Mouse (Mus musculus) forebrain, embryonic 11.5 days (tissue): ENCODE results near the gene Sipa1l3. TPM values are rescaled to one million over a fixed set of nuclear protein-coding genes. Genes with fewer than 3 reads are reported as not detected.
A peak's percentile ranks its signal among the peaks of the same experiment; 100 is the strongest.

Experiments used
- ATAC-seq: fragments of 200-750 bp; cut with Nextera tagmentation; replicated peaks from 2 replicates; pipeline ENCODE4 v1.8.0; 2017; ENCODE audit warnings: moderate TSS enrichment; ENCODE audit not compliant: low FRiP score
- DNase-seq: peaks from one replicate; pipeline ENCODE4 v3.0.0-alpha.2; 2017; ENCODE audit warnings: low spot score
- H3K27ac ChIP-seq: fragments of 300-500 bp; sonication (generic); 2 replicates; pipeline ENCODE4 v1.5.1; 2014; ENCODE audit warnings: low read depth, low read length
- H3K27me3 ChIP-seq: fragments of 300-500 bp; sonication (generic); 2 replicates; pipeline ENCODE4 v1.6.1; 2014; ENCODE audit warnings: mild to moderate bottlenecking, low read length, mixed read lengths; ENCODE audit not compliant: control insufficient read depth, insufficient read depth
- H3K36me3 ChIP-seq: fragments of 300-500 bp; sonication (generic); 2 replicates; pipeline ENCODE4 v1.6.1; 2014; ENCODE audit warnings: mild to moderate bottlenecking, low read length, moderate library complexity, mixed read lengths; ENCODE audit not compliant: control insufficient read depth, insufficient read depth
- H3K4me1 ChIP-seq: fragments of 300-500 bp; sonication (generic); replicated peaks from 2 replicates; pipeline ENCODE4 v1.6.1; 2014; ENCODE audit warnings: low read length, mixed read lengths; ENCODE audit not compliant: control insufficient read depth, insufficient read depth
- H3K4me2 ChIP-seq: fragments of 300-500 bp; sonication (generic); 2 replicates; pipeline ENCODE4 v1.6.1; 2014; ENCODE audit warnings: low read depth, mild to moderate bottlenecking, low read length, moderate library complexity, mixed read lengths; ENCODE audit not compliant: severe bottlenecking
- H3K4me3 ChIP-seq: fragments of 300-500 bp; sonication (generic); 2 replicates; pipeline ENCODE4 v1.5.1; 2014; ENCODE audit warnings: low read depth, low read length
- H3K9ac ChIP-seq: fragments of 300-500 bp; sonication (generic); 2 replicates; pipeline ENCODE4 v1.6.1; 2014; ENCODE audit warnings: low read length
- H3K9me3 ChIP-seq: fragments of 300-500 bp; sonication (generic); 2 replicates; pipeline ENCODE4 v1.6.1; 2016; ENCODE audit warnings: low read length, mixed read lengths; ENCODE audit not compliant: control insufficient read depth
- WGBS: fragments of 180-500 bp; shearing (Covaris S2); extraction: QIAGEN DNeasy Blood & Tissue Kit; methylation state at CpG from one replicate; pipeline ENCODE4 v1.1.7; 2014; 5-methylcytosine and 5-hydroxymethylcytosine counted together
- polyA plus RNA-seq: library from polyadenylated mRNA; unstranded; fragments of >200 nt; fragmentation: Nextera tagmentation; extraction: Ambion mirVana; gene quantifications from 2 replicates; pipeline ENCODE4 v1.2.1, GENCODE M21; 2014

Sipa1l3 gene
- polyA plus RNA-seq, 1 experiment from 2014 or later, result 15.9 TPM

DNA sequence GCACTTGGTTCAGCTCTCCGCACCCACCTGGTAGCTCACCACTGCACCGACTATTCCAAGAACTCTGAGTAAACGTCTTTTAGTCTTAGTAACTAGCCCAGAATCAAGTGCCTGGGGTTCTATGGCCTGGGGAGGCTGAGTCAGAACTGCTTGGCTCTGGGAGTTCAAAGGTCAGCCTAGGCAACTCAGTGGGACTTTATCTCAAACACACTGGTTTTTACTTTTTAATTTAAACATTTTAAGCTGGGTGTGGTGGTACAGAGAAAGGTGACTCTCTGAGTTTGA lies 27.0 kb downstream of the Sipa1l3 start:
- ATAC-seq, result no peak
- Histone ChIP-seq H3K9me3 (no peaks in the 10 kb centered on the region), H3K27ac (no peak overlapping the region), H3K9ac (no peak overlapping the region), H3K4me2 (no peak overlapping the region), H3K27me3 (peaks cover 2% of the 10 kb centered on the region; the same call in 1 of the 2 replicates), H3K36me3 (no peaks in the 10 kb centered on the region), H3K4me3 (no peak overlapping the region), H3K4me1 (peaks cover 25% of the 10 kb centered on the region; the same call in 1 of the 2 replicates)
- DNase-seq, result no peak
- 50% methylated on average over 3 of the region's 3 CpGs for WGBS

DNA sequence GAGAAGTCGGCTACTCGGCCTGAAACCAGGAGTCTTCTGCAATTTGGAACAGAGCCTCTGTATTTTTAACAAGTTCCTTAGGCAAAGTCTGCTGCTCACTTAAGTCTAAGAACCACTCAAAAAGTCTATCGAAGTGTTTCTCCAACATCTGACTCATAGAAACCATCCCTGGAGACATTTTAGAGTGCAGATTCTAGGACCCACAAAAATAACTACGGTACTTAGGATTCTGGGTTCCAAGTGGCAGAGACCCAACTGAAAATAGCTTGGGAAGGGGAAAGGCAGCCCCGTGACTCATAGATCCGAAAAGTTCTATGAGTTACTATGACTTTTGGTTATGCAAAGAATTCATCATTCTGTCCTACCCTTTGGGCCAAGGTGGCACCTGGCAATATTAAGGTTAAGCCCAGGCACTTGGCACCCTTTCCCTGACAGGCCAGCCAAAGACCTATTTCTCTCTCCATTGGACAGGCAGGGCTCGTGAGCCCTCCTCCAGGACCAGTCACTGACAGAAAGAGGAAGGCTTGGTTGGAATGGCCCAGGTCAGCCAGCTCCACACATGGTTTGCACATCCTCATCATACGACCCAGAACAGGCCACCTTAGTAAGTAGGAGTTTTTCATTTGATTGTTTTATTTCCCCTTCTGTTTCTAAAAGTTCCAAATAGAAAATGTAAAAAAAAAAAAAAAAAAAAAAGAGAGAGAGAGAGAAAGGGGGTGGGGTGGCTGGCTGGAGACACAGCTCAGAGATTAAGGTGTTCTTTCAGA lies 27.6 kb downstream of the Sipa1l3 start:
- Histone ChIP-seq H3K4me1 (peaks cover 21% of the 10 kb centered on the region; the same call in 1 of the 2 replicates), H3K27ac (no peak overlapping the region), H3K36me3 (no peaks in the 10 kb centered on the region), H3K9me3 (no peaks in the 10 kb centered on the region), H3K4me3 (no peak overlapping the region), H3K9ac (no peak overlapping the region), H3K27me3 (peaks cover 2% of the 10 kb centered on the region; the same call in 1 of the 2 replicates), H3K4me2 (no peak overlapping the region)
- ATAC-seq (no peak), DNase-seq (no peak)
- WGBS, result 77% methylated on average over 8 of the region's 8 CpGs

DNA sequence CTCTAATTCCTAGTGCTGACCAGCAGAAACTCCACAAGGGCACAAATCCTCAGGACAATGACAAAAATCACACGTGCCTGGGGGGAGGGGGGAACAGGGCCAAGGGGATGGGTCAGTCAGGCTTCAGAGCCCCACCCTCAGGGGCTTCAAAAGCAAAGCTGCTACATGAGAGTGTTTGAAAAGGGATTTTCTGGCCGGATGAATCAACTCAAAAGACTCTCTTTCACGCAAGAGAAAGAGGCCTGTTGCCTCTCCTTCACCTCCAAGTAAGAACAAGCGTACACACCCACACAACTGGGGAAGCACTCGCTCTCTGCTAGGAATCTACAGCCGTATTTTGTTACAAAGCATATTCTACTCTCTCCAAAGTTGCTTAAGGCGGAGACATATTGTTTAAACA lies 28.6 kb downstream of the Sipa1l3 start:
- Histone ChIP-seq H3K4me3 (no peak overlapping the region), H3K27ac (peak overlapping the region; percentile 53; the same call in 1 of the 2 replicates), H3K36me3 (no peaks in the 10 kb centered on the region), H3K9ac (no peak overlapping the region), H3K4me1 (peaks cover 19% of the 10 kb centered on the region; the same call in 1 of the 2 replicates), H3K27me3 (peaks cover 2% of the 10 kb centered on the region; the same call in 1 of the 2 replicates), H3K9me3 (no peaks in the 10 kb centered on the region), H3K4me2 (peak overlapping the region; percentile 26; the same call in 1 of the 2 replicates)
- peak; percentile 68 for ATAC-seq
- peak; percentile 76 for DNase-seq
- WGBS, result 1% methylated on average over 7 of the region's 7 CpGs

DNA sequence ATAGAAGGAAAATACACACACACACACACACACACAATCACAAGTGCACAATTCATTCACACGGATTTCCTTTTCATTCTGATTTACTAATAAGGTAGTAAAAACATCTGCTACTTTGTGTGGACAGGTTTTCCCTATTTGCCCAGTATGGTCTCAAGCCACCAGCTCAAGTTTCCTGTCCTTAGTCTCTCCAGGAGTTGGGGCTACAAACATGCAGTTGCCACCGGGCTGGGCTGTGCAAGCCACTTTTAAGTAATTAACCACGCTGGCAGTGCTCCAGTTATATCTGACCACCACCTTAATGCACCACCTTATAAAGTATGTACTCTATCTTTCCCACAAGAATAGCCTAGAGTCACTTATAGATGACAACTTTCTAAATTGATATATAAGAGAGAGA lies 29.1 kb downstream of the Sipa1l3 start:
- Histone ChIP-seq H3K27ac (no peak overlapping the region), H3K36me3 (no peaks in the 10 kb centered on the region), H3K9me3 (no peaks in the 10 kb centered on the region), H3K27me3 (peaks cover 2% of the 10 kb centered on the region; the same call in 1 of the 2 replicates), H3K4me3 (no peak overlapping the region), H3K4me1 (peaks cover 19% of the 10 kb centered on the region; the same call in 1 of the 2 replicates), H3K9ac (no peak overlapping the region), H3K4me2 (peak overlapping the region; percentile 19; the same call in 1 of the 2 replicates)
- 4% methylated on average over 3 of the region's 3 CpGs for WGBS
- ATAC-seq (peak; percentile 57), DNase-seq (peak; percentile 57)

DNA sequence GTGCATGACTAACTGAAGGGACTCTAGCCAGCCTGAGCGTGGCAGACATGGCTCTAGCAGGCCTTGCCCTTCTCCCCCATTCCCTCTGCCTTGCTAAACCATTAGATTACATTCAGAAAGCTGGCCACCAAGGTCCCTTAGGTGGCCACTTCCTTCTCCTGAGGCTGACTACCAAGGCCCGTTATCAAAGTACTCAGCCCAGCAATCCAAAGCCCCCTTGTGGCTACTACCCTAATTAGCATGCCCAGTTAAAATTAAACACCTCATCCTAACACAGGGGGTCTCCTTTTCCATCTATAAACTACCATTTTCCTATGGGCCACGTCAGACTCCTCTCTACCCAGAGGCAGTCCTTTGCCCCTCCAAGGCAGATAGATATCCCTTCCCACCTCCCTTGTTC lies 31.7 kb downstream of the Sipa1l3 start:
- Histone ChIP-seq H3K36me3 (no peaks in the 10 kb centered on the region), H3K4me3 (no peak overlapping the region), H3K27ac (no peak overlapping the region), H3K4me2 (no peak overlapping the region), H3K9ac (no peak overlapping the region), H3K4me1 (peaks cover 21% of the 10 kb centered on the region; the same call in 1 of the 2 replicates), H3K9me3 (no peaks in the 10 kb centered on the region), H3K27me3 (peaks cover 2% of the 10 kb centered on the region; the same call in 1 of the 2 replicates)
- no peak for DNase-seq
- no peak for ATAC-seq
- 71% methylated on average over 3 of the region's 3 CpGs for WGBS

DNA sequence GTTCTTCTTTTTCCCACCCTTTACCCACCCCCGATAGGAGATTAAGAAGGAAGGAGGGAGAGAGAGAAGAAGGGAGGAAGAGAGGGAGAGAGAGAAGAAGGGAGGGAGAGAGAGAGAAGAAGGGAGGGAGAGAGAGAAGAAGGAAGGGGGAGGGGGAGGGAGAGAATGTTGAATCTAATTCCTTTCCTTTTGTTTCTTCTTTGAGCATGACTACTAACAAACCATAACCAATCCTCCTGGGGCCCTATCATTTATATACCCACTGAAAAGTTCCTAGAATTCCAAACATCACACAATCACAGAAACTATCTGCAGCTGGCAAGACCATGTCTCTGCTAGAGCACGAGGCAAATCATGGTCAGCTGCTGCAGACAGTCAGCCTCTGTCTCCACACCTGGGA lies 32.7 kb downstream of the Sipa1l3 start:
- no peaks in the 10 kb centered on the region for H3K9me3 ChIP-seq
- no peaks in the 10 kb centered on the region for H3K36me3 ChIP-seq
- no peak overlapping the region for H3K9ac ChIP-seq
- no peak overlapping the region for H3K4me3 ChIP-seq
- H3K27me3 ChIP-seq, result peaks cover 2% of the 10 kb centered on the region; the same call in 1 of the 2 replicates
- peaks cover 23% of the 10 kb centered on the region for H3K4me1 ChIP-seq
- ATAC-seq, result no peak
- 74% methylated on average over 2 of the region's 2 CpGs for WGBS
- DNase-seq, result no peak
- no peak overlapping the region for H3K27ac ChIP-seq
- no peak overlapping the region for H3K4me2 ChIP-seq

DNA sequence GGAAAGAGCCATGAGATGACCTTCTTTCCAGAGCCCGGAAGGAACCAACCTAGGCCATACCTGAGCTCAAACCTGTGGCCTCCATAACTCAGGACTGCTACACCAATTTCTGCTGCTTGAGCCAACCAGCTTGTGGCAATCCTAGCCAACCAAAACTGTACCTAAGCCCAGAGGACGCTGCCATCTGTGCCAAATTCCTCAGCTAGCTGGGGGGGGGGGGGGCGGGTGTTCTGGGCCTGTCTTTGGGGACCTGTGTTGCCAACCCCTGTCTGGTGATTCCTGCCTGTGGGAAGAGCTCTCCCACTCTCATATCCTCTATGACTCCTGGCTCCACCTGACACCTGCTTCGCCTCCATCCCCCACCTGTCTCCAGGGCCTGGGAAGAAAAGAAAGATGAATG lies 34.9 kb downstream of the Sipa1l3 start:
- H3K9me3 ChIP-seq, result no peaks in the 10 kb centered on the region
- no peak overlapping the region for H3K4me2 ChIP-seq
- 77% methylated on average over 4 of the region's 4 CpGs for WGBS
- H3K4me3 ChIP-seq, result no peak overlapping the region
- no peaks in the 10 kb centered on the region for H3K36me3 ChIP-seq
- DNase-seq (no peak), ATAC-seq (no peak)
- H3K4me1 ChIP-seq, result peaks cover 9% of the 10 kb centered on the region
- H3K27ac ChIP-seq, result no peak overlapping the region
- H3K27me3 ChIP-seq, result peaks cover 1% of the 10 kb centered on the region; the same call in 1 of the 2 replicates
- H3K9ac ChIP-seq, result no peak overlapping the region

DNA sequence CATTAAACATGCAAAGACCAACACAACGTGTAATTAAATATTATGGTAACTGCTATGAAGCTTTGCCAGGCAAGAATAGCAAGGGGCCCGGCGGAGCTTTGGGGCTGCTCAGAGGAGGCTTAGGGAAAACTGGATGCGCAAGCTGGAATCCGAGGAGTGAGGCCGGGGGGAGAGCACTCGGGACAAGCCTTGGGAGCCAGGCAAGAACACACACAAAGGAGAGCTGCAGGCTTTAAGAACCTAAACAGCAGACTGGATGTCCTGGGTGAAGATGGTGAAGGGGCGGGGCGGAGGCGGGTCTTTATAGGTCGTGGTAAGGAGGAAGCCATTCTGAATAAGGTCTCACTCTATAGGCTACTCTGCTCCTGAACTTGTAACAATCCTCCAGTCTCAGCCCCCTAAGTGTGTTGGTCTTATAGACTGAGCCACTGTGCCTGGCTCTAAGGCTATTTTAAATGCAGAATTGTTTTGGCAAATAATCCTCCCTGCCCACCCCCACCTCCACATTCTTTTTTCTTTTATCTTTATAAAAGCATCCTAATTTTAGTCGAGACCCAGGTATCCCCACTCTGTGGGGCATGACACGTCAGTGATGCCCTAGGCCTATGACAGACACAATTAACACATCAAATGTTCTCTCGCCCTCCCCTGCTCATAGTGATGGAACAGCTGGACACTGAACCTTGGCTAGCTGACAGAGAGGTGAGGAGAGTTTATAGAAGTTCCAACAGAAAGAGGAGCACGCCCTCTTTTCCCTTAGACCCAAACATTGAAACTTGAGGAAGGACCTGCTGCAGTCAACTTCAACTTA lies 36.9 kb downstream of the Sipa1l3 start:
- DNase-seq, result peak; percentile 74
- Histone ChIP-seq H3K27ac (no peak overlapping the region; the same call in 1 of the 2 replicates), H3K9me3 (no peaks in the 10 kb centered on the region), H3K4me1 (peaks cover 8% of the 10 kb centered on the region), H3K4me3 (no peak overlapping the region), H3K4me2 (no peak overlapping the region), H3K27me3 (no peaks in the 10 kb centered on the region), H3K36me3 (no peaks in the 10 kb centered on the region), H3K9ac (no peak overlapping the region)
- peak; percentile 60; the same call in 1 of the 2 replicates for ATAC-seq
- WGBS, result 40% methylated on average over 15 of the region's 15 CpGs
